Mouse (Mus musculus): ENCODE measurements at regions not wholly inside any gene's neighbourhood (a gene's known extent, or its start where the extent isn't known, plus 50 kb on each side); places are given as distances from the start of the nearest gene placed in this dataset.

DNA sequence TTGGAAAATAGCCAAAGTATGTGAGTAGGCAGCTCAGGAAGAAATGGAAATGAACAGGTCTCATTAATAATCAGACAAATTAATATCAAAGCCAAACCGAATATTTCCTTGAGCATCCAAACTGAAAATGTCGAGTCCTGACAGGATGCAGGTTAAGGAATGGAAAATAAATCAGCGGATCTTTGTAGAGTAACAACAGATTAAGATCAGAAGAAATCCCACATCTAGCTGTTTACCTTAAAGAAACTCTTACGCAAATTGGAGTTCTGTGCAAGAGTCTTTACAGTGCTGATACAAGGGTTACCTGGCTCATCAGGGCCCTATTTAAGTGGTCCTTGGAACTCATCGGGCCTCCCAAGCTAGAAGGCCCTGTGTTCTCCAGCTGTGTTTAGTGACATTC, 92.0 kb downstream of the Gm19935 start:
- no peaks in the 10 kb centered on the region for H3K9me3 ChIP-seq (replicated peaks; ENCODE audit: insufficient read depth, low read length)
- H3K9ac ChIP-seq (ENCODE audit: control insufficient read depth, low read depth, low read length, poor library complexity, severe bottlenecking): no peak overlapping the region
- no peak overlapping the region for H3K4me3 ChIP-seq (ENCODE audit: control insufficient read depth in 1 of 2, insufficient read depth in 1 of 2, low read depth in 2 of 2, low read length in 2 of 2)
- DNase-seq (ENCODE audit: low read depth, low spot score): no peak
- no peaks in the 10 kb centered on the region for H3K4me1 ChIP-seq (ENCODE audit: control insufficient read depth in 1 of 2, insufficient read depth in 2 of 2, low read length in 2 of 2)
- TF ChIP-seq KAT2A (conservative IDR thresholded peaks at IDR 0.05; ENCODE audit: low read depth, low read length) (no peak), ETS1 (IDR thresholded peaks at IDR 0.05; ENCODE audit: low read depth, low read length) (no peak), POLR2AphosphoS2 (IDR thresholded peaks at IDR 0.05; ENCODE audit: low read length) (no peak), ZC3H11A (IDR thresholded peaks at IDR 0.05; ENCODE audit: low read depth, low read length) (no peak), HCFC1 (IDR thresholded peaks at IDR 0.05; ENCODE audit: low read depth, low read length) (no peak), CTCF (IDR thresholded peaks at IDR 0.05 in 2 of 3, conservative IDR thresholded peaks at IDR 0.05 in 1 of 3; ENCODE audit: control insufficient read depth in 1 of 3, insufficient read depth in 1 of 3, low read depth in 2 of 3, low read length in 3 of 3, poor library complexity in 1 of 3, severe bottlenecking in 1 of 3) (no peak), USF1 (IDR thresholded peaks at IDR 0.05; ENCODE audit: low read depth, low read length) (no peak), SIN3A (IDR thresholded peaks at IDR 0.05; ENCODE audit: low read length) (no peak), NELFE (IDR thresholded peaks at IDR 0.05; ENCODE audit: low read depth, low read length) (no peak), TAL1 (IDR thresholded peaks at IDR 0.05; ENCODE audit: low read length) (no peak), JUND (IDR thresholded peaks at IDR 0.05; ENCODE audit: low read depth, low read length) (no peak), MYB (IDR thresholded peaks at IDR 0.05; ENCODE audit: low read depth, low read length) (no peak), POLR2A (IDR thresholded peaks at IDR 0.05; ENCODE audit: control insufficient read depth in 1 of 2, insufficient read depth in 1 of 2, low read depth in 1 of 2, low read length in 2 of 2, poor library complexity in 1 of 2) (no peak), NRF1 (IDR thresholded peaks at IDR 0.05; ENCODE audit: insufficient read depth, low read depth, low read length, poor library complexity, severe bottlenecking) (no peak), MAFK (IDR thresholded peaks at IDR 0.05; ENCODE audit: borderline replicate concordance, low read depth, low read length) (no peak), UBTF (IDR thresholded peaks at IDR 0.05; ENCODE audit: borderline replicate concordance, insufficient read depth, low read depth, low read length) (no peak), MXI1 (IDR thresholded peaks at IDR 0.05; ENCODE audit: low read depth, low read length) (no peak), GABPA (IDR thresholded peaks at IDR 0.05; ENCODE audit: low read depth, low read length) (no peak)
- no peaks in the 10 kb centered on the region for H3K36me3 ChIP-seq (ENCODE audit: control insufficient read depth in 1 of 2, insufficient read depth in 2 of 2, low read length in 2 of 2)
- no peak overlapping the region for H3K27ac ChIP-seq (ENCODE audit: control insufficient read depth, low read depth, low read length)
- no peaks in the 10 kb centered on the region for H3K79me2 ChIP-seq (ENCODE audit: control insufficient read depth, insufficient read depth, low read length, poor library complexity)
- H3K27me3 ChIP-seq (ENCODE audit: control insufficient read depth in 1 of 2, insufficient read depth in 2 of 2, low read length in 2 of 2): no peaks in the 10 kb centered on the region

DNA sequence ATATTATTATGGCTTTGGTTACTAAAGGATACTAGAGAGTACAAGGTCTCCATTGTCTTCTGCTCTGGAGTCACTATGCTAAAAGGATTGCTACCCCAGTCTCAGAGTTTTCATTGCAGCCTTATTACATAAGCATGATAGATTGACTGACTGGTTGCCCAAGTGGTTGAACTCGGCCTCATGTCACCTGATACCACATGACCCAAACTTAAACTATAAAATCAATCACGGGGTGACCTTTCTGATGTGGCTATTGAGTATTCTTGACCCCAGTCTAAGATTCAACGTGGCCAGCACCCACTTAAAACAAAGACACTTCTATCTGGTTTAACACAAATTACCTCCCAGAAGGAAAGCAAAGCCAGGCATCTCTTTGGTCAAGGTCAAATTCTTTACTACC, 100.8 kb downstream of the Gm19935 start:
- TF ChIP-seq GABPA (IDR thresholded peaks at IDR 0.05; ENCODE audit: low read depth, low read length) (no peak), TAL1 (IDR thresholded peaks at IDR 0.05; ENCODE audit: low read length) (no peak), ZMIZ1 (IDR thresholded peaks at IDR 0.05; ENCODE audit: low read depth, low read length) (no peak), SMC3 (IDR thresholded peaks at IDR 0.05; ENCODE audit: low read depth, low read length) (no peak), MAX (IDR thresholded peaks at IDR 0.05; ENCODE audit: low read length) (no peak), BHLHE40 (IDR thresholded peaks at IDR 0.05; ENCODE audit: borderline replicate concordance, low read depth, low read length) (no peak), KAT2A (conservative IDR thresholded peaks at IDR 0.05; ENCODE audit: low read depth, low read length) (no peak), NRF1 (IDR thresholded peaks at IDR 0.05; ENCODE audit: insufficient read depth, low read depth, low read length, poor library complexity, severe bottlenecking) (no peak)
- Histone ChIP-seq H3K36me3 (ENCODE audit: control insufficient read depth in 1 of 2, insufficient read depth in 2 of 2, low read length in 2 of 2) (no peaks in the 10 kb centered on the region), H3K79me2 (ENCODE audit: control insufficient read depth, insufficient read depth, low read length, poor library complexity) (no peaks in the 10 kb centered on the region), H3K27me3 (ENCODE audit: control insufficient read depth in 1 of 2, insufficient read depth in 2 of 2, low read length in 2 of 2) (no peaks in the 10 kb centered on the region), H3K9ac (ENCODE audit: control insufficient read depth, low read depth, low read length, poor library complexity, severe bottlenecking) (no peak overlapping the region), H3K27ac (ENCODE audit: control insufficient read depth, low read depth, low read length) (no peak overlapping the region), H3K4me3 (ENCODE audit: control insufficient read depth in 1 of 2, insufficient read depth in 1 of 2, low read depth in 2 of 2, low read length in 2 of 2) (no peak overlapping the region), H3K9me3 (replicated peaks; ENCODE audit: insufficient read depth, low read length) (no peaks in the 10 kb centered on the region), H3K4me1 (ENCODE audit: control insufficient read depth in 1 of 2, insufficient read depth in 2 of 2, low read length in 2 of 2) (no peaks in the 10 kb centered on the region)
- no peak for DNase-seq (ENCODE audit: low read depth, low spot score)
